Mouse (Mus musculus): ENCODE measurements around the gene Ttc27. TPM values are rescaled to one million over a fixed set of nuclear protein-coding genes. Genes with fewer than 3 reads are reported as not detected.
"Not testable (repeated sequence)": the region's sequence is repeated elsewhere in the genome, so short reads cannot be mapped to it uniquely, and the experiment has no call there.

Gene Ttc27
- total and polyA plus RNA-seq, 2 experiments from 2014 or later: 8.5 to 16.2 TPM

DNA sequence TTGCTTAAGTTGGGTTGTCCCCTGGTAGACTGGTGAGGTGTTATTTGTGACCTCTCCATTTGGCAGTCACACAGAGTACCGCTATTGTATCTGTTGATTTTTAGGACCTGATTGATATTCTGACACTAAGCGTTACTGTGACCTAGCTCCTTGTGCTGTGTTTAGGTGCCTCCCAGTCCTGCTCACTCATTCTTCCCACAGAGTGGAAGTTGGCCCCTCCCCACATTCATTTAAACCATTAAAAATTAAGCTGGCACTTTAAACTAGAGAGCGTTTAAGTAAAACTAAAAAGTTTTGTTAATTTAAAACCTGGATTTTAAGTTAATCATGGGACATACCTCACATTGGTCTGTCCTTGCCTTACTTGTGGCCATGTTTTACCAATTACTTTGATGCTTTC, 32.6 kb upstream of the Ttc27 start:
- no peak for ATAC-seq (ENCODE audit: insufficient read depth, low read depth)

DNA sequence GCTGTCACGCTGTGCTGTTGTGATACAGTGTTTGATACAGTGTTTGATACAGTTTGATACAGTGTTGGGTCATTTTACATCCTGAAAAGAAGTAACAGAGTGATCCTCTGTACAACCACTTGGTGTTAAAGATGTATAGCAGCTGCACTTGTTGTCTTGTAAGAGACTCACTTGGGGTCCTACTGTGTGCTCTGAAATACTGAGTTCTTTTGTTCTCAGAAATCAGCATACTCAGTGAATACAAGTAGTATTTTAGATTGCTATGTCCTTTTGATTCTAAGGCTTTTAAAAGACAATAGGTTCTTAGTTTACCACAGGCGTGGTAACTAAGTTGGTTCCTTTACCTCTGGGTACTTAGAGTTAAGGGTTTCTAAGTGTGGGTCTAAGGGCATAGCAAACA, 29.0 kb upstream of the Ttc27 start:
- no peaks in the 10 kb centered on the region for H3K27me3 ChIP-seq (ENCODE audit: control insufficient read depth, insufficient read depth, low read length)
- no peak overlapping the region for H3K4me3 ChIP-seq (ENCODE audit: low read depth, low read length)
- no peak for DNase-seq (ENCODE audit: low spot score)
- TF ChIP-seq EP300 (IDR thresholded peaks at IDR 0.05; ENCODE audit: low read depth) (no peak), CTCF (IDR thresholded peaks at IDR 0.05; ENCODE audit: low read depth) (no peak)
- WGBS: 89% methylated on average over 2 of the region's 2 CpGs
- H3K36me3 ChIP-seq (replicated peaks; ENCODE audit: control insufficient read depth, insufficient read depth, low read length): peaks cover 55% of the 10 kb centered on the region
- ATAC-seq (ENCODE audit: insufficient read depth, low read depth): no peak
- no peaks in the 10 kb centered on the region for H3K9me3 ChIP-seq (replicated peaks; ENCODE audit: control insufficient read depth, low read length)
- no peak overlapping the region for H3K4me2 ChIP-seq (ENCODE audit: low read depth, low read length)
- H3K27ac ChIP-seq (ENCODE audit: low read depth): no peak overlapping the region
- no peak overlapping the region for H3K9ac ChIP-seq (replicated peaks; ENCODE audit: low read depth, low read length)
- H3K4me1 ChIP-seq (ENCODE audit: control insufficient read depth, insufficient read depth): no peaks in the 10 kb centered on the region

More for the DNA sequence above, 32.6 kb upstream of the Ttc27 start:
- WGBS: 89% methylated on average over 3 of the region's 3 CpGs
- Histone ChIP-seq H3K36me3 (replicated peaks; ENCODE audit: control insufficient read depth, insufficient read depth, low read length) (peaks cover 36% of the 10 kb centered on the region), H3K9me3 (replicated peaks; ENCODE audit: control insufficient read depth, low read length) (no peaks in the 10 kb centered on the region), H3K4me1 (ENCODE audit: control insufficient read depth, insufficient read depth) (no peaks in the 10 kb centered on the region), H3K4me2 (ENCODE audit: low read depth, low read length) (no peak overlapping the region), H3K9ac (replicated peaks; ENCODE audit: low read depth, low read length) (no peak overlapping the region), H3K27me3 (ENCODE audit: control insufficient read depth, insufficient read depth, low read length) (no peaks in the 10 kb centered on the region), H3K4me3 (ENCODE audit: low read depth, low read length) (no peak overlapping the region), H3K27ac (ENCODE audit: low read depth) (no peak overlapping the region)
- no peak for TF ChIP-seq CTCF (IDR thresholded peaks at IDR 0.05; ENCODE audit: low read depth)
- TF ChIP-seq EP300 (IDR thresholded peaks at IDR 0.05; ENCODE audit: low read depth): no peak
- no peak for DNase-seq (ENCODE audit: low spot score)

DNA sequence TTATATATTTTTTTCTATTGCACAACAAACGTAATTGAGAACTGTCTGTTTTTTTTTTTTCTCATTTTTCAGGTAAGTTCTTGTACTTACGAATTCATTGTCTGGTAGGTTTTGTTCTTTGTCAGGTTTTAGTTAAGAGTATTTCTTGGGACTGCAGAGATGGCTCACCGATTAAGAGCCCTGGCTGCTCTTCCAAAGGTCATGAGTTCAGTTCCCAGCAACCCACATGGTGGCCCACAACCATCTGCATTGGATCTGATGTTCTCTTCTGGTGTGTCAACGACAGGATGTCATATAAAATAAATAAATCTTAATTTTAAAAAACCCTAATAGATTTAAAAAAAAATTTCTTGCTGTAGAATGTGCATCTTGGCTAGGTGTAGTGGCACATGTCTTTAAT, 28.1 kb upstream of the Ttc27 start:
- no peak overlapping the region for H3K4me3 ChIP-seq (ENCODE audit: low read depth, low read length)
- H3K9me3 ChIP-seq (replicated peaks; ENCODE audit: control insufficient read depth, low read length): no peaks in the 10 kb centered on the region
- no peak overlapping the region for H3K9ac ChIP-seq (replicated peaks; ENCODE audit: low read depth, low read length)
- no peak overlapping the region for H3K27ac ChIP-seq (ENCODE audit: low read depth)
- no peak for ATAC-seq (ENCODE audit: insufficient read depth, low read depth)
- no peak for DNase-seq (ENCODE audit: low spot score)
- 92% methylated on average over 4 of the region's 4 CpGs for WGBS
- TF ChIP-seq EP300 (IDR thresholded peaks at IDR 0.05; ENCODE audit: low read depth): no peak
- no peak for TF ChIP-seq CTCF (IDR thresholded peaks at IDR 0.05; ENCODE audit: low read depth)
- H3K4me1 ChIP-seq (ENCODE audit: control insufficient read depth, insufficient read depth): no peaks in the 10 kb centered on the region
- H3K4me2 ChIP-seq (ENCODE audit: low read depth, low read length): no peak overlapping the region
- peaks cover 60% of the 10 kb centered on the region for H3K36me3 ChIP-seq (replicated peaks; ENCODE audit: control insufficient read depth, insufficient read depth, low read length)
- no peaks in the 10 kb centered on the region for H3K27me3 ChIP-seq (ENCODE audit: control insufficient read depth, insufficient read depth, low read length)

DNA sequence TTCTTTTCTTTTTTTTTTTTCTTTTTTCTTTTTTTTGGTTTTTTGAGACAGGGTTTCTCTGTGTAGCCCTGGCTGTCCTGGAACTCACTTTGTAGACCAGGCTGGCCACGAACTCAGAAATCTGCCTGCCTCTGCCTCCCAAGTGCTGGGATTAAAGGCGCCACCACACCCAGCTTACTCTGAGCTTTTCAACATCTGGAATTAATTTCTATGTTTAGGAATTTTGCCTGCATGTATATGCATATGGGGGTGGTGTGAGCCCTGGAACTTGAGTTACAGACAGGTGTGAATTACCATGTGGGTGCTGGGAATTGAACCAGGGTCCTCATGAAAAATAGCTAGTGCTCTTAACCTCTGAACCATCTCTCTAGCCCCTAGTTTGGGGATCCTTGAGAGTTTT, 15.9 kb upstream of the Ttc27 start:
- H3K9ac ChIP-seq (replicated peaks; ENCODE audit: low read depth, low read length); H3K4me2 ChIP-seq (ENCODE audit: low read depth, low read length); H3K4me1 ChIP-seq (ENCODE audit: control insufficient read depth, insufficient read depth); ATAC-seq (ENCODE audit: insufficient read depth, low read depth); H3K9me3 ChIP-seq (replicated peaks; ENCODE audit: control insufficient read depth, low read length); H3K4me3 ChIP-seq (ENCODE audit: low read depth, low read length); H3K27me3 ChIP-seq (ENCODE audit: control insufficient read depth, insufficient read depth, low read length); H3K27ac ChIP-seq (ENCODE audit: low read depth); DNase-seq (ENCODE audit: low spot score): not testable (repeated sequence)
- 95% methylated on average over 2 of the region's 2 CpGs for WGBS
- H3K36me3 ChIP-seq (replicated peaks; ENCODE audit: control insufficient read depth, insufficient read depth, low read length): peaks cover 65% of the 10 kb centered on the region

DNA sequence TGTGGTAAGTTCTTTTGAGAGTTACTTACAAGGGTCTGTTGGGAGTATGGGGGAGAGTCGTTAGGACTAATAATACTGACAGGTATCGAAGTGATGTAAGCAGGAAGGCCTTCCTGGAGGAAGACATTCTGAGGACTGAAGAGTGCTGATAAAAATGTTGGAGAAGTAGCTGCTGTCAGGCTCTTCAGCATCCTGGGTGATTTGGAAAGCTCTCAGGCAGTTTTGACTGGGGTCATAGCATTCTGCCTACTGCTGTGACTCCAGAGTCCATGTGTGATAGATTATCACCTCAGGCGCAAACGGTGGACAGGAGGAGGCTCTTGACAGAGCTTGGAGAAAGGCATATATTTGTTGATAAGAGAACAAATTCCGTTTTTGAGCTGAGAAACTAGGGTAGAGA, 12.1 kb upstream of the Ttc27 start:
- TF ChIP-seq EP300 (IDR thresholded peaks at IDR 0.05; ENCODE audit: low read depth): no peak
- TF ChIP-seq CTCF (IDR thresholded peaks at IDR 0.05; ENCODE audit: low read depth): no peak
- Histone ChIP-seq H3K4me1 (ENCODE audit: control insufficient read depth, insufficient read depth) (no peaks in the 10 kb centered on the region), H3K36me3 (replicated peaks; ENCODE audit: control insufficient read depth, insufficient read depth, low read length) (peaks cover 27% of the 10 kb centered on the region), H3K27ac (ENCODE audit: low read depth) (no peak overlapping the region), H3K4me3 (ENCODE audit: low read depth, low read length) (no peak overlapping the region), H3K27me3 (ENCODE audit: control insufficient read depth, insufficient read depth, low read length) (no peaks in the 10 kb centered on the region), H3K9me3 (replicated peaks; ENCODE audit: control insufficient read depth, low read length) (no peaks in the 10 kb centered on the region), H3K9ac (replicated peaks; ENCODE audit: low read depth, low read length) (no peak overlapping the region), H3K4me2 (ENCODE audit: low read depth, low read length) (no peak overlapping the region)
- no peak for ATAC-seq (ENCODE audit: insufficient read depth, low read depth)
- DNase-seq (ENCODE audit: low spot score): no peak
- WGBS: 57% methylated on average over 5 of the region's 5 CpGs

DNA sequence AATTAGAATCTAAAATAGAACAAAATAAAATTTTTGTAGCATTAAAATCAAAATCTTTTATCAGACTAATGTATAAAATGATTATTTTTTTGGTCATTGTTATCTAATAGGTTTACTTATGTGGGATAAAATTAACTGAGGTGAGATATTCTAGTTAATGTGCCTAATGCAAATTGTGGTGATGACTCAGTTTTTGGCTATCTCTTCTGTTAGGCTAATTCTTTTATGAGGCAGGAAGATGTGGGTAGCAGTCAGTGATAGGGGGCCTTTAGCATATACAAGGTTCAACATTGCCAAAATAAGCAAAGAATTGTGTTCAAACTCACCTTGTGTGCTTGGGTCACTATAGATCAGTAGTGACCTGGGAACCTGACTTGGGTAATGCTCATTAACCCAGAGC, 10.9 kb upstream of the Ttc27 start:
- Histone ChIP-seq H3K9ac (replicated peaks; ENCODE audit: low read depth, low read length) (no peak overlapping the region), H3K9me3 (replicated peaks; ENCODE audit: control insufficient read depth, low read length) (no peaks in the 10 kb centered on the region), H3K27ac (ENCODE audit: low read depth) (no peak overlapping the region), H3K4me3 (ENCODE audit: low read depth, low read length) (no peak overlapping the region), H3K4me1 (ENCODE audit: control insufficient read depth, insufficient read depth) (no peaks in the 10 kb centered on the region), H3K36me3 (replicated peaks; ENCODE audit: control insufficient read depth, insufficient read depth, low read length) (peaks cover 17% of the 10 kb centered on the region), H3K27me3 (ENCODE audit: control insufficient read depth, insufficient read depth, low read length) (no peaks in the 10 kb centered on the region), H3K4me2 (ENCODE audit: low read depth, low read length) (no peak overlapping the region)
- no peak for ATAC-seq (ENCODE audit: insufficient read depth, low read depth)
- TF ChIP-seq EP300 (IDR thresholded peaks at IDR 0.05; ENCODE audit: low read depth) (no peak), CTCF (IDR thresholded peaks at IDR 0.05; ENCODE audit: low read depth) (no peak)
- no peak for DNase-seq (ENCODE audit: low spot score)
